Mouse (Mus musculus) heart, embryonic 16.5 days (tissue): ENCODE data around the gene Tsen54. TPM values are rescaled to one million over a fixed set of nuclear protein-coding genes. Genes with fewer than 3 reads are reported as not detected.

Source experiments
- ATAC-seq: fragments of 200-750 bp; cut with Nextera tagmentation; replicated peaks from 2 replicates; pipeline ENCODE4 v1.8.0; 2017; ENCODE audit warnings: moderate number of reproducible peaks; ENCODE audit not compliant: insufficient read depth, low FRiP score; ENCODE audit errors: extremely low read depth
- H3K27ac ChIP-seq: fragments of 300-500 bp; sonication (generic); 2 replicates; pipeline ENCODE4 v1.5.1; 2014; ENCODE audit warnings: mild to moderate bottlenecking, low read length, control low read depth, moderate library complexity
- H3K27me3 ChIP-seq: fragments of 300-500 bp; sonication (generic); 2 replicates; pipeline ENCODE4 v1.6.1; 2014; ENCODE audit warnings: low read length, mixed read lengths; ENCODE audit not compliant: control insufficient read depth, insufficient read depth
- H3K36me3 ChIP-seq: fragments of 300-500 bp; sonication (generic); 2 replicates; pipeline ENCODE4 v1.6.1; 2014; ENCODE audit not compliant: control insufficient read depth, insufficient read depth
- H3K4me1 ChIP-seq: fragments of 300-500 bp; sonication (generic); 2 replicates; pipeline ENCODE4 v1.6.1; 2014; ENCODE audit warnings: low read length, mixed read lengths; ENCODE audit not compliant: control insufficient read depth, insufficient read depth
- H3K4me2 ChIP-seq: fragments of 300-500 bp; sonication (generic); 2 replicates; pipeline ENCODE4 v1.6.1; 2014; ENCODE audit warnings: low read depth, mild to moderate bottlenecking, control low read depth, low read length
- H3K4me3 ChIP-seq: fragments of 300-500 bp; sonication (generic); 2 replicates; pipeline ENCODE4 v1.5.1; 2014; ENCODE audit warnings: mild to moderate bottlenecking, control low read depth, low read length
- H3K9ac ChIP-seq: fragments of 300-500 bp; sonication (generic); 2 replicates; pipeline ENCODE4 v1.6.1; 2014; ENCODE audit warnings: low read length, control low read depth
- H3K9me3 ChIP-seq: fragments of 300-500 bp; sonication (generic); replicated peaks from 2 replicates; pipeline ENCODE4 v1.6.1; 2016; ENCODE audit warnings: low read length; ENCODE audit not compliant: control insufficient read depth
- WGBS: fragments of 180-500 bp; shearing (Covaris S2); extraction: QIAGEN DNeasy Blood & Tissue Kit; methylation state at CpG from one replicate; pipeline ENCODE4 v1.1.7; 2014; 5-methylcytosine and 5-hydroxymethylcytosine counted together
- polyA plus RNA-seq: library from polyadenylated mRNA; unstranded; fragments of >200 nt; fragmentation: Nextera tagmentation; extraction: Ambion mirVana; gene quantifications from 2 replicates; pipeline ENCODE4 v1.2.1, GENCODE M21; 2015

Tsen54 gene
- polyA plus RNA-seq, 1 experiment from 2014 or later = 28.3 TPM

DNA sequence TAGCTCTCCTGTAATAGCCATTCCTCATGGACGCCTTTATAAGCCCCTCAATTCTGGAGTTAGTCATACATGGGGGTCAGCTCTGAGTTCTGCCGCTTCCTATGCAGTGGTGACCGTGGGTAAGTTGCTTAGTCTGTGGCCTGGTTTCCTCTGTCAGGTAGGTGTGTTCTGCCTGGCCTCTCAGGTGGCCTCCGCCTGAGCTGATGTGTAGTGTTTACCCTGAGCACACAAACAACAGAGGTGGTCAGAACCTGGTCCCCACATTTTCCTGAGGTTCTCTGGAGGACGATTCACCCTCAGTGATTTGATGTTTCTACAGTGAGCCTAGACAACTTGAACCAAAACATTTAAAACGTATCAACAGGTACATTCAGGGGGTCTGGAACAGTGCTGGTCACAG, 17.5 kb downstream of the Tsen54 start:
- H3K9ac ChIP-seq = no peak overlapping the region
- WGBS = 63% methylated on average over 6 of the region's 6 CpGs
- H3K4me1 ChIP-seq = peaks cover 55% of the 10 kb centered on the region
- ATAC-seq = no peak
- H3K27me3 ChIP-seq = no peaks in the 10 kb centered on the region
- no peak overlapping the region for H3K4me2 ChIP-seq
- no peaks in the 10 kb centered on the region for H3K36me3 ChIP-seq
- no peak overlapping the region for H3K4me3 ChIP-seq
- H3K9me3 ChIP-seq = no peaks in the 10 kb centered on the region
- no peak overlapping the region; the same call in 1 of the 2 replicates for H3K27ac ChIP-seq

DNA sequence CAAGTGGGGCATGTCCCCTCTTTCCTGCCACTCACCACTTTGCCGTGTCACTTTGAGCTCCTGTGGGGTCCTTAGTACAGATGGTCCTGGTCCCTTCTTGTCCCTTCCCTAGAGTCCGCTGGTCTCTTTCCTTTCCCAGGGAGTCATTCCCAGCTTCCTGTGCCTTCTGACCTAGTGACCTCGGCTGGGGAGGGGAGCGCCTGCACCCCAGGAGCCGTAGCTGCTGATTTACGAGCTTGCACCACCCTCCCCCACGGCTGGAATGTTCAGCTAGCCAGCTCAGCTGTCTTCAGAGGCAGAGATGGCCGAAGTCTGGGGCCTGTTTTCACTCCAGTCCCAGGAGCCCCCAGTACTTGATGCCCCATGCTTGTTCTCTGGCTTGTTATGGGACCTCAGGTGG, 18.0 kb downstream of the Tsen54 start:
- H3K4me1 ChIP-seq = peaks cover 56% of the 10 kb centered on the region
- peak overlapping the region; percentile 76 for H3K27ac ChIP-seq
- H3K36me3 ChIP-seq = no peaks in the 10 kb centered on the region
- H3K4me2 ChIP-seq = peak overlapping the region; percentile 49; the same call in 1 of the 2 replicates
- ATAC-seq = no peak
- H3K9ac ChIP-seq = peak overlapping the region; percentile 55; the same call in 1 of the 2 replicates
- no peaks in the 10 kb centered on the region for H3K27me3 ChIP-seq
- 11% methylated on average over 8 of the region's 8 CpGs for WGBS
- no peak overlapping the region for H3K4me3 ChIP-seq
- H3K9me3 ChIP-seq = no peaks in the 10 kb centered on the region

DNA sequence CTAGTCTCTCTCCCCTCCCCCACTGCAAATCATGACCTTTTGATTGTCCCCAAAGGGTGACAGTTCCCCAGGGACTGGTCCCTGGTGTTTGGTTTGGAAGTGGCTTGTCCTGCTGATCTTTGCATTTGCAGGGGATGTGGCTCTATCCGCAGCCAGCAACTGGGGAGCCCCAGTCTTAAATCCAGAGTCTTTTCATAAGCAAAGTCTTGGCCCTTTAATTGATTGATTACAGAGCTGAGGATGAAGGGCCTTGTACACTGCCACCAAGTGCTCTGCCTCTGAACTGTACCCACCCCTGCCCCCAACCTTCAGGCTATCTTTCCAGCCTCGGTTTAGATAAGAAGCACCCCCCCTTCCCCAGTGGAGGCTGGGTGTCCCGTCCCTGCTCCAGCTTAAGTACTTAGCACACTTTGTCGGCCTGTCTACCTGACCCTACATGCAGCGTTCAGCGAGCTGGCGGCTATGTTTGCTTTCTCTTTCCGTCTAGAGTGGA, 18.5 kb downstream of the Tsen54 start:
- peak overlapping the region; percentile 49 for H3K4me2 ChIP-seq
- peak overlapping the region; percentile 76 for H3K27ac ChIP-seq
- peak overlapping the region; percentile 55 for H3K9ac ChIP-seq
- H3K9me3 ChIP-seq = no peaks in the 10 kb centered on the region
- H3K36me3 ChIP-seq = no peaks in the 10 kb centered on the region
- H3K4me1 ChIP-seq = peaks cover 59% of the 10 kb centered on the region
- 10% methylated on average over 8 of the region's 8 CpGs for WGBS
- H3K4me3 ChIP-seq = no peak overlapping the region
- H3K27me3 ChIP-seq = no peaks in the 10 kb centered on the region
- ATAC-seq = peak; percentile 45

DNA sequence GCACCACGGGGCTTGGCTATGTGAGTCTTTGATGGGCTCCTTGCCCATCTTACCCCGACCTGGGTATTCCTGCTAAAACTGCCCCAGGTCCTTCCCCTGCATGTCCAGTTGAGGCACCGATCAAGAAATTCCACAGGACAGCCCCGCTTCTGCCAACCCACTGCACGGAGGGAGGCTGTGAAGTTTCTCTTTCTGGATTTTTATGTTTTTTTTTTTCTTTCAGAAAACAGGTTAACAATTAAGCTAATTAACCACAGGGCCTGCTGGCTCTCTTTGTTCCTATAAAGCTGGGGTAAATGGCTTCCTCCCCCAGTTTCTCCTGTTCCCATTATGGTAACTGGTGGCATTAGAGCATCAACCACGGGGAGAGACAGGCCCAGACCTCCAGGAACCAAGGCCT, 19.5 kb downstream of the Tsen54 start:
- H3K4me2 ChIP-seq = no peak overlapping the region
- WGBS = 69% methylated on average over 6 of the region's 6 CpGs
- H3K27me3 ChIP-seq = no peaks in the 10 kb centered on the region
- H3K27ac ChIP-seq = peak overlapping the region; percentile 76
- no peak overlapping the region for H3K4me3 ChIP-seq
- H3K9ac ChIP-seq = 0 out of 2 replicates have a peak overlapping the region, but pooled peaks have one; percentile 12
- H3K9me3 ChIP-seq = no peaks in the 10 kb centered on the region
- no peaks in the 10 kb centered on the region for H3K36me3 ChIP-seq
- no peak for ATAC-seq
- H3K4me1 ChIP-seq = peaks cover 61% of the 10 kb centered on the region

DNA sequence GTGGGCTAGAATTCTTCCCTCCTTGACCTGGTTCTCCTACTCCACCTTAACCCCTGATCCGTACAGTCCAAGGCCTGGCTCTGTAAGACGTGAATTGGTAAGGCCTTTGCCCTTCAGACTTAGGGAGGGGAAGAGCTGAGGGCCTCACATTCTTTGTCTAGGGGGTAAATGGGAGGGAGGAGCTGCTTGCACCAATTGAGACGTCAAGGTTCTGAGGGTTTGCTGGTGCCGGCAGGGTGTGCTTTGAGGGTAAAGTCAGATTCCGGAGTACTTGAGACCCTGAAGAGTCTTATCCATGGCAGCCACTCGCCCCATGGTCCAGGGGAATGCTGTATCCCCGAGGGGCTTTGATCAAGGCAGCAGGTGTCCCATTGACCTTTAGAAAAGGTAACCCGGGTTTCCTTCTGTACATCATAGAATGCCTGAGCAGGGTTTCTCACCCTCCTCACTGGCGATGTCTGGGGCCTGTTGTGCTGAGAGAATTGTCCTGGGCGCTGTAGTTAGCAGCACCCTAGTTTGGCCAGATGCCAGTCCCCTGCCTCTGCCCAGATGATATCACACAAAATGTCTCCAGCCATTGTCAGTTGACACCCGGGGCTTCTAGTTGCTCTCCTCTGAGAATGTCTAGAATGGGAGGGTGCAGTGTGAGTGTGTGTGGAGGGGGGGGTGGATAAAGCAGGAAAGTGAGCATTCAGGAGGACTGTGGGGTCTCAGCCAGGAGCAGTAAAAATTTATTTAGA, 22.3 kb downstream of the Tsen54 start:
- Histone ChIP-seq H3K9me3 (no peaks in the 10 kb centered on the region), H3K27me3 (no peaks in the 10 kb centered on the region), H3K4me3 (no peak overlapping the region), H3K36me3 (no peaks in the 10 kb centered on the region), H3K4me2 (no peak overlapping the region), H3K27ac (peak overlapping the region; percentile 34), H3K9ac (0 out of 2 replicates have a peak overlapping the region, but pooled peaks have one; percentile 2), H3K4me1 (peaks cover 61% of the 10 kb centered on the region)
- no peak for ATAC-seq
- WGBS = 38% methylated on average over 11 of the region's 11 CpGs

DNA sequence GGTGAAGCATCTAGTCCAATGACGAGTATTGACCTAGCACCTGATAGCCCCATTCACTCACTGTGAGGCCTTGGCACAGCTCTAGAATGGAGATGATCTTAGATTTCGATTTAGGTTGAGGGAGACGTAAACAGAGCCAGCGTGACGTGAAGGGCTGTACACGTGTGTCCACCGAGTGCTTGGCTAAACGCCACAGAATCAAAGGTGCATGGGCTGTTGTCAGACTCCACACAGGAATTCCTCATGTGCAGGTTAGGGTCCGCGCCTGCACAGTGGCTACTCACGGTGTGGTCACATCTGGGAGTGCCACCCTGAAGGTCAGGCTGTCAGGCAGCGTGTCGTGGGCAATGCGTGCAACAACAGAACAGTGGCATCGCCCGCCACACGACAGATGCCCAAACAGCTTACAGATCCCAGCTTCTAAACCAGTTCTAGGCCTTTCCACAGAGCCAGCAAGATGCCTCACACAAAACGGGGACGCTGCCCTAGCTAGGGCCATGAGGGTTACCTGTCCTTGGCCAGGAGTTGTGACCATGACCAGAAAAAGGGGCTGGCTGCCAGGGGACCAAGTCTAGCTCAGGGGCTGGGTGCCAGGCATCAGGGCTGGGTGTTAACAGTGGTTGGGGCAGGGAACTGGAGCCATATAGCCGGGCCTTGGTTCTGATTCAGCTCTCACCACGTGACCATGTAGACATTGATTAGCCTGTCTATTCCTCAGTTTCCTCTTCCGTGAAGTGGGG, 23.3 kb downstream of the Tsen54 start:
- Histone ChIP-seq H3K27me3 (no peaks in the 10 kb centered on the region), H3K27ac (peak overlapping the region; percentile 15; the same call in 1 of the 2 replicates), H3K9me3 (no peaks in the 10 kb centered on the region), H3K4me2 (no peak overlapping the region), H3K4me1 (peaks cover 61% of the 10 kb centered on the region), H3K36me3 (no peaks in the 10 kb centered on the region), H3K9ac (no peak overlapping the region), H3K4me3 (no peak overlapping the region)
- no peak for ATAC-seq
- WGBS = 86% methylated on average over 22 of the region's 22 CpGs

DNA sequence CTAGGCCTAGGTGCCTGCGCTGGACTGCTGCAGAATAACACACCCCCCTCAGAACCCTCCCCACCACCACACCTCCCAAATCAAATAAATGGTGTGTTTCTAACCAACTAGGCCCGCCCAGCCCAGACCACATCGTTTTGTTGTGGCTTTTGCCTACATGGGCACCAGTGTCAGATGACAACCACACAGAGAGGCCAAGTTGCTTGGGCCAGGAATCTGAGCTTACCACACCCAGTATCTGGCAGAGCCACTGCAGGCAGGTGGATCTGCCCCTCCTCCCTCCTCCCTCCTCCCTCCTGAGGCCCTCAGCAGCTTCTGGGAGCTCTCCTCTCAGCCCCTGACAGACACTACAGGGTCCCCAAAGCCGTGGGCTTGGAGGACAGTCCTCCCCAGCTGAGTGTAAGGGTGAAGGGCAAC, 24.4 kb downstream of the Tsen54 start:
- 36% methylated on average over 4 of the region's 4 CpGs for WGBS
- H3K9ac ChIP-seq = no peak overlapping the region; the same call in 1 of the 2 replicates
- no peaks in the 10 kb centered on the region for H3K36me3 ChIP-seq
- no peak overlapping the region for H3K4me2 ChIP-seq
- no peaks in the 10 kb centered on the region for H3K9me3 ChIP-seq
- H3K27ac ChIP-seq = peak overlapping the region; percentile 58
- no peaks in the 10 kb centered on the region for H3K27me3 ChIP-seq
- ATAC-seq = no peak
- no peak overlapping the region for H3K4me3 ChIP-seq
- peaks cover 58% of the 10 kb centered on the region for H3K4me1 ChIP-seq

DNA sequence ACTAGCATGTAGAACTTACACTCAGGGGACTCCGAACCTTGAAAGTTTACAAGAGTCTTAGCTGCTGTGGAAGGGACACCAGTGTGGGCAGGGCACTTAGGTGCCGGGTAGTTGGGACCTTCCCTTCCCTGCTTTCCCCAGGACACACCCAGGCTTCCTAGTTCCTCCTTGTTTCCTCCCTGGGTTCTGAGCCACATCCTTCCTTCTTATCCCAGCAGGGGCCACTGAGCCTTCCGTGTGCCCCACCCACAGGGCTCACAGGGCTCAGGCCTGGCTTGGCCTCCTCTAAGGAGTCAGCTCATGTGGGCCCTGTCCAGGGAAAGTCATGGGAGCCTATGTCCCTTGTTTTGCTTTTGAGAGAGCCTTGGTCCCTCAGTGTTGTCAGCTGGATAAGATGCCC, 25.2 kb downstream of the Tsen54 start:
- peak overlapping the region; percentile 58 for H3K27ac ChIP-seq
- no peak overlapping the region for H3K4me2 ChIP-seq
- H3K4me3 ChIP-seq = no peak overlapping the region
- H3K9me3 ChIP-seq = no peaks in the 10 kb centered on the region
- H3K27me3 ChIP-seq = no peaks in the 10 kb centered on the region
- H3K36me3 ChIP-seq = no peaks in the 10 kb centered on the region; the same call in 1 of the 2 replicates
- peak overlapping the region; percentile 36; the same call in 1 of the 2 replicates for H3K9ac ChIP-seq
- H3K4me1 ChIP-seq = peaks cover 58% of the 10 kb centered on the region
- ATAC-seq = no peak
- WGBS = 59% methylated on average over 3 of the region's 3 CpGs

DNA sequence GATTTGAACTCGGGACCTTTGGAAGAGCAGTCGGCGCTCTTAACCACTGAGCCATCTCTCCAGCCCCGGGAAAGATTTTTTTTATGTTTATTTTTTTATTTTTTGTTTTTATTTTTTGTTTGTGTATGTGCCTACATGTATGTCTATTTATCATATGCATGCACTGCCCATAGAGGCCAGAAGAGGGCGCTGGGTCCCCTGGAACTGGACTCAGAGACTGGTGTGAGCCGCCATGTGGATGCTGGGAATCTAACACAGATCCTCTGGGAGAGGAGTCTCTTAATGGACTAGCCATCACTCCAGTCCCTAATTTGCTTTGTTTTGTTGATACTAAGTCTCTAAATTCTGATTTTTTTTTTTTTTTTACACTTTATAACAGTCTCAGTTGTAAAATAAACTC, 26.5 kb downstream of the Tsen54 start:
- no peaks in the 10 kb centered on the region for H3K27me3 ChIP-seq
- H3K9ac ChIP-seq = no peak overlapping the region
- peaks cover 58% of the 10 kb centered on the region for H3K4me1 ChIP-seq
- H3K27ac ChIP-seq = peak overlapping the region; percentile 94
- peaks cover 10% of the 10 kb centered on the region for H3K36me3 ChIP-seq
- WGBS = 83% methylated on average over 6 of the region's 6 CpGs
- no peak for ATAC-seq
- no peak overlapping the region for H3K4me3 ChIP-seq
- H3K9me3 ChIP-seq = no peaks in the 10 kb centered on the region; the same call in 1 of the 2 replicates
- no peak overlapping the region for H3K4me2 ChIP-seq
